Mouse (Mus musculus): ENCODE measurements at regions not wholly inside any gene's neighbourhood (a gene's known extent, or its start where the extent isn't known, plus 50 kb on each side); places are given as distances from the start of the nearest gene placed in this dataset.

GRCm38 (mm10) chr5:13007132-13007531, 118.1 kb upstream of the Sema3a start:
- no peak for TF ChIP-seq CTCF (IDR thresholded peaks at IDR 0.05; ENCODE audit: low read depth)
- TF ChIP-seq EP300 (optimal IDR thresholded peaks at IDR 0.05): no peak

Data from stomach, postnatal 0 days (tissue).